Mouse (Mus musculus) neural tube, embryonic 15.5 days (tissue): Measurements from ENCODE around the gene Tmem132d. TPM values are rescaled to one million over a fixed set of nuclear protein-coding genes. Genes with fewer than 3 reads are reported as not detected.

Source experiments
- ATAC-seq: fragments of 200-750 bp; cut with Nextera tagmentation; 2 replicates; pipeline ENCODE4 v1.8.0; 2017; ENCODE audit warnings: mild to moderate bottlenecking, moderate TSS enrichment, moderate library complexity; ENCODE audit not compliant: low FRiP score
- H3K27ac ChIP-seq: fragments of 300-500 bp; sonication (generic); replicated peaks from 2 replicates; pipeline ENCODE4 v1.5.1; 2015; ENCODE audit warnings: mild to moderate bottlenecking, inconsistent platforms
- H3K27me3 ChIP-seq: fragments of 300-500 bp; sonication (generic); replicated peaks from 2 replicates; pipeline ENCODE4 v1.6.1; 2015; ENCODE audit warnings: inconsistent platforms
- H3K36me3 ChIP-seq: fragments of 300-500 bp; sonication (generic); 2 replicates; pipeline ENCODE4 v1.6.1; 2015; ENCODE audit warnings: inconsistent platforms
- H3K4me1 ChIP-seq: fragments of 300-500 bp; sonication (generic); 2 replicates; pipeline ENCODE4 v1.6.1; 2015; ENCODE audit warnings: inconsistent platforms
- H3K4me2 ChIP-seq: fragments of 300-500 bp; sonication (generic); 2 replicates; pipeline ENCODE4 v1.6.1; 2015; ENCODE audit warnings: inconsistent platforms, mild to moderate bottlenecking, moderate library complexity
- H3K4me3 ChIP-seq: fragments of 300-500 bp; sonication (generic); replicated peaks from 2 replicates; pipeline ENCODE4 v1.5.1; 2015; ENCODE audit warnings: mild to moderate bottlenecking, inconsistent platforms
- H3K9ac ChIP-seq: fragments of 300-500 bp; sonication (generic); replicated peaks from 2 replicates; pipeline ENCODE4 v1.6.1; 2015; ENCODE audit warnings: mild to moderate bottlenecking, inconsistent platforms
- H3K9me3 ChIP-seq: fragments of 300-500 bp; sonication (generic); replicated peaks from 2 replicates; pipeline ENCODE4 v1.6.1; 2016; ENCODE audit warnings: inconsistent platforms
- WGBS: fragments of 180-500 bp; shearing (Covaris S2); methylation state at CpG from one replicate; pipeline ENCODE4 v1.1.7; 2015; ENCODE audit warnings: mixed read lengths; 5-methylcytosine and 5-hydroxymethylcytosine counted together
- polyA plus RNA-seq: library from polyadenylated mRNA; unstranded; fragments of >200 nt; fragmentation: Nextera tagmentation; extraction: Ambion mirVana; gene quantifications from 2 replicates; pipeline ENCODE4 v1.2.1, GENCODE M21; 2015

Tmem132d gene
- polyA plus RNA-seq, 1 experiment from 2014 or later: 3.1 TPM

DNA sequence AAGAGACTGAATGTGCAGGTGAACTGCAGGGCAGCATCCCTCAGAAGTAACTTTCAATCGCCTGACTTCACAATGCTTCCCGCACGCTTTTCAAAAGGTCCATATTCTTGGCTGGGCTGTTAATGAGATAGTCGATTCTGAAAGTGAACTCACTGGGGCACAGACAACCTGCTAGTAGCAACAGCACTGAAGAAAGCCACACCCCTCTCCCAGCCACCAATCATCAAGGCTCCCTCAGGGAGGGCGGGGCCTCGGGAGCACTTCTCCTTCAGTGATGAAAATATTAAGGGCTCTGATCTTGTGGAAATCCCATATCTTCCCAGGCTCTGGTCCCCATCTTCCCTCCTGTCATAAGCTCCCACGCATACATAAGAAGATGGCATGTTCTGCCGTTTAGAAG lies 27.8 kb downstream of the Tmem132d start:
- Histone ChIP-seq H3K9me3 (no peaks in the 10 kb centered on the region), H3K4me1 (no peaks in the 10 kb centered on the region), H3K9ac (no peak overlapping the region), H3K4me2 (no peak overlapping the region), H3K27ac (no peak overlapping the region), H3K4me3 (no peak overlapping the region), H3K27me3 (no peaks in the 10 kb centered on the region), H3K36me3 (no peaks in the 10 kb centered on the region)
- ATAC-seq: no peak
- 91% methylated on average over 8 of the region's 8 CpGs for WGBS

DNA sequence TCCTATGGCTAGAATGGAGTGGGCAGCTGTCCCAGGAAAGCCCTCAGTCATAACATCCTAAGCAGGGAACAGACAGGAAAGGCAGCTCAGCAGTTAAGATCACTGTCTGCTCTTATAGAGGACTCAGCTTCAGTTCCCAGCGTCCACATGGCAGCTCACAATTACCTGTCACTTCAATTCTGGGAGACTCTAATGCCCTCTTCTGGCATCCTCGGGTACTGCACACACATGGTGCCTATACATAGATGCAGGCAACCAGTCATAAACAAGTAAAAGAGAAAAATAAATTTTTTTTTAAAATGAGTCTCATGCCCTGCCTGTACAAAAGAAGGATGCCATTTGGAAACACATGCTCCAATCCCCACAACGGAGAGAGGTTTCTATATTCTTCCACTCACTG lies 28.7 kb downstream of the Tmem132d start:
- Histone ChIP-seq H3K4me3 (no peak overlapping the region), H3K36me3 (no peaks in the 10 kb centered on the region), H3K27me3 (no peaks in the 10 kb centered on the region), H3K4me2 (no peak overlapping the region), H3K9ac (no peak overlapping the region), H3K27ac (no peak overlapping the region), H3K4me1 (no peaks in the 10 kb centered on the region), H3K9me3 (no peaks in the 10 kb centered on the region)
- ATAC-seq: no peak
- WGBS: 95% methylated on average over 3 of the region's 3 CpGs

DNA sequence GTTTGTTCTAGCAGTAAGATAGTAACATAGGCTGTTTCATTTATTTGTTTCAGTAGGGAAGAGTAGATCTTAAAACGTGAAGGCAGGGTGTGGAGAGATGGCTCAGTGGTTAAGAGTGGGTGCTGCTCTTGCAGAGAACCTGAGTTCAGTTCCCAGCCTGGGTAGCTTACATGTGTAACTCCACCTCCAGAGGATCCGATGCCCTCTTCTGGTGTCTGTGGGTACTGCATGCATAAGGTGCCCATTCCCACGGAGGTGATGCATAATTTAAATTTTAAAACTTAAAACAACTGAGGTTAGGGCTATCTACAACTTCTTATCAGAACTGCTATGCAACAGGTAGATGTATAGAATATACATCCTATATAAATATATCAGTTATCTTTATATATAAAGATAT lies 40.5 kb downstream of the Tmem132d start:
- Histone ChIP-seq H3K27me3 (0 out of 2 replicates have a peak, but pooled peaks cover 6% of the 10 kb centered on the region), H3K4me3 (no peak overlapping the region), H3K36me3 (no peaks in the 10 kb centered on the region), H3K4me1 (peaks cover 13% of the 10 kb centered on the region; the same call in 1 of the 2 replicates), H3K9ac (no peak overlapping the region), H3K4me2 (no peak overlapping the region), H3K9me3 (peaks cover 5% of the 10 kb centered on the region; the same call in 1 of the 2 replicates), H3K27ac (no peak overlapping the region)
- WGBS: 79% methylated on average over 3 of the region's 3 CpGs
- ATAC-seq: no peak

DNA sequence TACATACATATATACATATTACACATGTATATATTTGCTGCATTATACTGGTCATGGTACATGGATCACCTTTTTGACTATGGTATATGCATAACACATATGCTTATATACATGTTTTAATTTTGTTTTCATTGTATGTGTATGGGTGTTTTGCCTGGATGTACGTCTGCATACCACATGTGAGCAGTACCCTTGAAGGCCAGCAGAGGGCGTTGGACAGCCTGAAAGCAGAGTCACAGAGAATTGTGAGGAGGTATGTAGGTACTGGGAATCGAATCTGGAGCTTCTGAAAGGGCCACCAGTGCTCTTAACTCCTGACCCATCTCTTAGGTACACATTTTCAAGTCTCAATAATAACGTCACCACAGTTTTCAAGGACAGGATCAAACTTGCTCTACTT lies 43.2 kb downstream of the Tmem132d start:
- 57% methylated on average over 4 of the region's 4 CpGs for WGBS
- H3K27me3 ChIP-seq: 0 out of 2 replicates have a peak, but pooled peaks cover 13% of the 10 kb centered on the region
- no peak overlapping the region for H3K4me2 ChIP-seq
- no peak overlapping the region for H3K9ac ChIP-seq
- no peaks in the 10 kb centered on the region for H3K9me3 ChIP-seq
- H3K36me3 ChIP-seq: no peaks in the 10 kb centered on the region
- H3K4me1 ChIP-seq: peaks cover 13% of the 10 kb centered on the region; the same call in 1 of the 2 replicates
- no peak overlapping the region for H3K27ac ChIP-seq
- ATAC-seq: no peak
- no peak overlapping the region for H3K4me3 ChIP-seq

DNA sequence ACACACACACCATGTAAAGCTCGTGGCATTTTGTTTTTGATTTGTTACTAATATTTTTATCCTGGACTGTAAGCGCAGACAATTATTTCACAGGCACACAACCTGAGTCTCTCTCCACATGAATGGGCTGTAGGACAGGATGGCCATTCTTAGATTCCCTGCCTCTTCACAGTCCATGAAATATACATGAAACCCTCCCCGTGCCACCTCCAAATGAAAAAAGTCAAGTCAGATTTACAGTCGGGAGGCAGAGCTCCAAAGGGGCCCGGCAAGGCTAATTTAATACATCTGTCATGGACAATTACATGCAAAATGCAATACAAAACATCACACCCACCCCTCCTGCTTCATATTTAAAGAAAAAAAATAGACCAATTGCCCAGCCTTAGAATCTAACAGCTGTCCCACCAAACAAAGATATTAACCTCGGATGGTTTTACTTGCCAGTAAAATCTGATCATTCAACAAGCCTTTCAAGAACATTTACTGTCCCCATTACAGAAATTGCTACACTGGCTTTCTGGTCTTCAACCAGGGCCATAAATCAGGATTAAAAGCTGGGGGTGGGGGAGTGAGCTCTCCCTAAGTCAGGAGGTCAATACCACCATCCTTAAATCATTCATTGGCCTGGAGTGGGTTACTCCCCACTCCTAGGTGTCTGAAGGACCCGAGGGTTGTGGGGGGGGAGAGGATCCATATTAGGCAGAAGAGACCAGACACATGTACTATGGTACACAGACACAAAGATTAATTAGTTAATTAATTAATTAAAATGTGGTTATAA lies 44.3 kb downstream of the Tmem132d start:
- WGBS: 11% methylated on average over 7 of the region's 7 CpGs
- ATAC-seq: no peak
- peaks cover 13% of the 10 kb centered on the region; the same call in 1 of the 2 replicates for H3K4me1 ChIP-seq
- H3K36me3 ChIP-seq: no peaks in the 10 kb centered on the region
- H3K27ac ChIP-seq: no peak overlapping the region
- H3K4me2 ChIP-seq: no peak overlapping the region
- peaks cover 24% of the 10 kb centered on the region; the same call in 1 of the 2 replicates for H3K27me3 ChIP-seq
- no peak overlapping the region for H3K9ac ChIP-seq
- H3K4me3 ChIP-seq: no peak overlapping the region
- H3K9me3 ChIP-seq: no peaks in the 10 kb centered on the region

DNA sequence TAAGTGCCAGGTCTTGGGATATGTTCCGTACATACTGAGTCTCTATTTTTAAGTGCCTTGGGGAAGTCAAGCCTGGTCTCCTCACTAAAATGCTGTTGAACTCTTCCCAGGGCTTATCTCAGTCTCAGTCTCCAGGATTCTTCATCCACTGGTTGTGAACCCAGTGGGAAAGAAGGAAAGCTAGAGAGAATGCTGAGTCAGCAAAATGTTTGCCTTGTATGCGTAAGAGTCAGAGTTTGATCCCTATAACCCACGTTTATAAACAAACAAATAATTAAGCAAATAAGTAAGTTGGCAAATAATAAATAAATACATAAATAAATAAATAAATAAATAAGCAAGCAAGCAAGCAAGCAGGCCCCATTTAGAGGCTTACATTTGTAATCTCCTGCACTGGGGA lies 63.1 kb downstream of the Tmem132d start:
- H3K27me3 ChIP-seq: no peaks in the 10 kb centered on the region
- no peak overlapping the region for H3K9ac ChIP-seq
- ATAC-seq: no peak
- H3K36me3 ChIP-seq: no peaks in the 10 kb centered on the region
- no peak overlapping the region for H3K4me3 ChIP-seq
- H3K4me1 ChIP-seq: no peaks in the 10 kb centered on the region
- H3K27ac ChIP-seq: no peak overlapping the region
- no peak overlapping the region for H3K4me2 ChIP-seq
- 88% methylated on average over 3 of the region's 3 CpGs for WGBS
- no peaks in the 10 kb centered on the region for H3K9me3 ChIP-seq

DNA sequence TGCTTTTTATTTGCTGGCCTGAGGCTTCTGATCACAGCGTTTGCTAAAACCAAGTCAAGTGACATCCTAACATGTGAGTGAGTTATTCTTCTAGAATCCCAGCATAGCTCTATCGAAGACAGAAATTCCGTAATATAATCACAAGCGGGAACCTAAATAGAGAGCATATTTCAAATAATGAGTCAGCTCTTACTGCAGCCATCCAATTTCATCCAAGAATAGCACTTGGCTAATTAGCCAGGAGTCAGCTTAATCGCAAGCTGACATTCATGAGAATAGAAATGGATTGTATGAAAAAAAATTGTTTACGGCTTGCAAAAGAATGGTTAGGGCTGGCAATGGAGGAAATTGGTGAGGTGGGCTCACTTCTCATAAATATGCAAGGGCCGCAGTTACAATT lies 63.8 kb downstream of the Tmem132d start:
- Histone ChIP-seq H3K27me3 (no peaks in the 10 kb centered on the region), H3K27ac (no peak overlapping the region), H3K36me3 (no peaks in the 10 kb centered on the region), H3K4me3 (no peak overlapping the region), H3K4me2 (no peak overlapping the region), H3K9ac (no peak overlapping the region), H3K4me1 (no peaks in the 10 kb centered on the region), H3K9me3 (no peaks in the 10 kb centered on the region)
- ATAC-seq: no peak
- 75% methylated on average over 7 of the region's 7 CpGs for WGBS

DNA sequence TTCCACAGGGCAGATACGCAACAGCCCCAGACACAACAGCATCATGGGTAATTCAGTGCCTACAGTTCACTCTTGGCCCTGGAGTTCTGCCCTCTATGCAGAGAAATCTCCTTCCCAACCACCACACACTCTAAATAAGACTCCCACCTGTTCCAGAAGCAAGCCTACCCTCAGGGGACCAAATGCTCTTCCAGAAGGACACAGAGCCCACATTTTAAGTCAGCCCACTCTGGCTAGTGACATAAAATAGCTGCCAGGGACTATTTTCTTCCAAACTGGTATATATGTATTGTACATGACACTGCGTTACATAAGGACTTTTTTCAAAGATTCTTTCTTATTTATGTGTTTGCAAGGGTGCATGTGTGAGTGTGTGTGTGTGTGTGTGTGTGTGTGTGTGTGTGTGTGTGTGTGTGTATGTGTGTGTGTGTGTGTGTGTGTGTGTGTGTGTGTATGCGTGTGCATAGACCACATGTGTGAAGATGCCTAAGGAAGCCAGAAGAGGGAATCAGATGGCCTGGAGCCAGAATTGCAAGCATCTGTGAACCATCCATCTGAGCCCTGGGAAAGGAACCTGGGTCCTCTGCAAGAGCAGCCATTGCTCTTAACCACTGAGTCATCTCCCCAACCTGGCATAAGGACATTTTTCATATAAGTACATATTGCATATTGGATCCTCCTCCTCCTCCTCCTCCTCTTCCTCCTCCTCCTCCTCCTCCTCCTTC lies 67.5 kb downstream of the Tmem132d start:
- no peak for ATAC-seq
- Histone ChIP-seq H3K36me3 (no peaks in the 10 kb centered on the region), H3K9ac (no peak overlapping the region), H3K4me2 (no peak overlapping the region), H3K27me3 (no peaks in the 10 kb centered on the region), H3K27ac (no peak overlapping the region), H3K4me1 (peaks cover 8% of the 10 kb centered on the region), H3K4me3 (no peak overlapping the region), H3K9me3 (no peaks in the 10 kb centered on the region)
- WGBS: 90% methylated on average over 3 of the region's 3 CpGs

DNA sequence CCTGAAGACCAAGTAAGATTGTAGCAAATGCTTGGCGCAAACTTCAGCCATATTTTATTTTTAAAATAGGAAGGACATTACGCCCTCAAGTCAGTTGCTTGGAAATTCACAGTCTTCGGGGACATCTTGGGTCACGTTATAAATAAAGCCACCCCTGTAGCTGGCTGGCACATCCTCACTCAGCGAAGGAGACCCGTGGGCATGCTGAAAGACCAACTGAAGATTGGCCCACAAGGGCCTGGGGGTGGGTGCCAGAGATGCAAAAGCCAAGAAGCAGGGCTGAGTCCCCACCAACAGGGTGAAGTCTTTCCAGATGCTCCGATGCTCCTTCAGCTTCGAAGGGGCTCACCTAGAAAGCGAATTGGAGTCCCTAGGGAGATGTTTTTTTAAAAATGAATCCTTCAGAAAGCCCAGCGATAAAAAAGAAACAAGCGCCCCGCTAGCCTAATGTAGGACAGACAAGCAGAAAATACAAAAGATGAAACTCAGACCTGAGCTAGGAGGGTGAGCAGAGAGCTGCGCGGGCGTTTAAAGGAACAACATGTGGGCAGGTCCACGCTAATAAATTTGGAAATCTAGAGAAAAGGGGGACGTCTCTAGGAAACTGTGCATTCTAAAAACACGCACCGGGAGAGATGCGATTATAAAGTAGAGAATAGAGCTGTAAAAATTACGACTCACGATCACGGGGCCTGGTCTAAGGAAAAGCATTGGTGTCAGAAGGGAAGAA lies 71.8 kb downstream of the Tmem132d start:
- Histone ChIP-seq H3K4me3 (no peak overlapping the region), H3K9ac (no peak overlapping the region), H3K4me1 (peaks cover 8% of the 10 kb centered on the region), H3K4me2 (peak overlapping the region; percentile 29), H3K27ac (no peak overlapping the region), H3K36me3 (no peaks in the 10 kb centered on the region), H3K9me3 (no peaks in the 10 kb centered on the region), H3K27me3 (no peaks in the 10 kb centered on the region)
- WGBS: 40% methylated on average over 23 of the region's 23 CpGs
- no peak for ATAC-seq

DNA sequence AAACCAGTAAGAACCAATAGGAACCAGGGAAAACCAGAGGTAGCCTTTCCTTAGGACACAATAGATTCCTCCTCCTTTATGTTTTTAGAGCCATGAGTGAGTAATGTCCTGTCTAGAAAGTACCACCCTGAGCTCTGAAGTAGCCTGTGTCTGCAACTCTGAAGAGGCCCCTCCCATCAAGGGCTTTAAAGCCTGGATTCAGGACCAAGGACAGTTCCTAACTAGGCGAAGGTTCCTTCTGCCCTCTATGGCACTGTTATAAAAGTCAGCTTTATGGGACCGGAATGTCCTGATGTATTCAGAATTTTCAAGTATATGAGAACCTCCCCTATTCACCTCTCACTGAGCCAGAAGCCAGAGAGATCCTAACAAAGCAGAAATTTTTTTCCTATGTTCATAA lies 84.0 kb downstream of the Tmem132d start:
- 47% methylated on average over 2 of the region's 2 CpGs for WGBS
- no peak overlapping the region for H3K27ac ChIP-seq
- no peak for ATAC-seq
- H3K9ac ChIP-seq: no peak overlapping the region
- no peak overlapping the region for H3K4me3 ChIP-seq
- no peaks in the 10 kb centered on the region for H3K36me3 ChIP-seq
- no peaks in the 10 kb centered on the region for H3K27me3 ChIP-seq
- H3K9me3 ChIP-seq: 0 out of 2 replicates have a peak, but pooled peaks cover 4% of the 10 kb centered on the region
- H3K4me2 ChIP-seq: no peak overlapping the region
- peaks cover 4% of the 10 kb centered on the region; the same call in 1 of the 2 replicates for H3K4me1 ChIP-seq

DNA sequence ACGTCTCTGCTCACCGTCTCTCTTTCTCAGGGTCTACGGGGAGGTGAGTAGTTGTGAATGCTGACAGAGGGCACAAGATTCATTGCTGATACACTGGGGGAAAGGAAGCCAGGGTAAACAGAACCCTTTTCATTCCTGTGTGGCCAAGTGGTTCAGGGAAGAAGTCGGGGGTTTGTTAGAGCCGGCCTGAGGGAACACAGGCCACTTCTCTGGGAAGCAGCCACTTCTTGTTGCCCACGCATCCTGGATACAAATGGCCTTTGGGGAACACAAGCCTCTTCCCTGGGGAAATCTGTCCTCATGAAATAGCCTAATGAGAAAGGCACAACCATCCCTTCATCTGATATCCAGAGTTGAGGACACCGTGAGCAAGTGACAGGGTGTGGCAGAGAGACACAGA lies 96.0 kb downstream of the Tmem132d start:
- WGBS: 68% methylated on average over 7 of the region's 7 CpGs
- ATAC-seq: no peak

More for the DNA sequence above, 96.0 kb downstream of the Tmem132d start:
- H3K9me3 ChIP-seq: no peaks in the 10 kb centered on the region
- H3K4me3 ChIP-seq: no peak overlapping the region
- H3K27ac ChIP-seq: no peak overlapping the region
- no peaks in the 10 kb centered on the region for H3K27me3 ChIP-seq
- H3K4me2 ChIP-seq: no peak overlapping the region
- H3K9ac ChIP-seq: no peak overlapping the region
- peaks cover 6% of the 10 kb centered on the region; the same call in 1 of the 2 replicates for H3K4me1 ChIP-seq
- H3K36me3 ChIP-seq: no peaks in the 10 kb centered on the region
